Mouse (Mus musculus) forebrain, embryonic 12.5 days (tissue): Measurements from ENCODE around the gene Gm6096. TPM values are rescaled to one million over a fixed set of nuclear protein-coding genes. Genes with fewer than 3 reads are reported as not detected.

ENCODE experiments used
- ATAC-seq: fragments of 200-750 bp; cut with Nextera tagmentation; 2 replicates; pipeline ENCODE4 v1.8.0; 2017; ENCODE audit warnings: moderate TSS enrichment; ENCODE audit not compliant: low FRiP score
- H3K27ac ChIP-seq: fragments of 300-500 bp; sonication (generic); 2 replicates; pipeline ENCODE4 v1.5.1; 2016; ENCODE audit warnings: mild to moderate bottlenecking
- H3K27me3 ChIP-seq: fragments of 300-500 bp; sonication (generic); 2 replicates; pipeline ENCODE4 v1.6.1; 2016; ENCODE audit warnings: mild to moderate bottlenecking
- H3K36me3 ChIP-seq: fragments of 300-500 bp; sonication (generic); replicated peaks from 2 replicates; pipeline ENCODE4 v1.6.1; 2016; ENCODE audit warnings: mild to moderate bottlenecking
- H3K4me1 ChIP-seq: fragments of 300-500 bp; sonication (generic); 2 replicates; pipeline ENCODE4 v1.6.1; 2016
- H3K4me2 ChIP-seq: fragments of 300-500 bp; sonication (generic); 2 replicates; pipeline ENCODE4 v1.6.1; 2016; ENCODE audit warnings: mild to moderate bottlenecking, moderate library complexity
- H3K4me3 ChIP-seq: fragments of 300-500 bp; sonication (generic); replicated peaks from 2 replicates; pipeline ENCODE4 v1.5.1; 2016; ENCODE audit warnings: mild to moderate bottlenecking
- H3K9ac ChIP-seq: fragments of 300-500 bp; sonication (generic); 2 replicates; pipeline ENCODE4 v1.6.1; 2016; ENCODE audit warnings: mild to moderate bottlenecking
- H3K9me3 ChIP-seq: fragments of 300-500 bp; sonication (generic); 2 replicates; pipeline ENCODE4 v1.6.1; 2016
- WGBS: fragments of 180-500 bp; shearing (Covaris S2); methylation state at CpG from one replicate; pipeline ENCODE4 v1.1.7; 2016; 5-methylcytosine and 5-hydroxymethylcytosine counted together
- polyA plus RNA-seq: library from polyadenylated mRNA; unstranded; fragments of >200 nt; fragmentation: Nextera tagmentation; extraction: Ambion mirVana; gene quantifications from 2 replicates; pipeline ENCODE4 v1.2.1, GENCODE M21; 2016

Gene Gm6096
- polyA plus RNA-seq, 1 experiment from 2014 or later, result not detected

GRCm38 (mm10) chr7:34246870-34247499 lies 3.9 kb upstream of the Gm6096 start:
- no peak for ATAC-seq
- 87% methylated on average over 3 of the region's 3 CpGs for WGBS
- Histone ChIP-seq H3K27me3 (no peaks in the 10 kb centered on the region), H3K4me1 (no peaks in the 10 kb centered on the region), H3K4me3 (no peak overlapping the region), H3K4me2 (no peak overlapping the region), H3K27ac (no peak overlapping the region), H3K9ac (no peak overlapping the region), H3K9me3 (no peaks in the 10 kb centered on the region), H3K36me3 (peaks cover 50% of the 10 kb centered on the region)

GRCm38 (mm10) chr7:34252030-34252429 lies 1.2 kb downstream of the Gm6096 start:
- Histone ChIP-seq H3K4me2 (no peak overlapping the region), H3K9me3 (no peaks in the 10 kb centered on the region), H3K4me3 (no peak overlapping the region), H3K36me3 (peaks cover 28% of the 10 kb centered on the region), H3K27me3 (no peaks in the 10 kb centered on the region), H3K9ac (no peak overlapping the region), H3K4me1 (no peaks in the 10 kb centered on the region), H3K27ac (no peak overlapping the region)
- no peak for ATAC-seq
- 83% methylated on average over 2 of the region's 2 CpGs for WGBS

GRCm38 (mm10) chr7:34255137-34255536 lies 4.3 kb downstream of the Gm6096 start:
- ATAC-seq, result no peak
- 77% methylated on average over 3 of the region's 3 CpGs for WGBS
- Histone ChIP-seq H3K9ac (no peak overlapping the region), H3K4me3 (no peak overlapping the region), H3K36me3 (peaks cover 28% of the 10 kb centered on the region), H3K9me3 (no peaks in the 10 kb centered on the region), H3K27me3 (no peaks in the 10 kb centered on the region), H3K4me1 (no peaks in the 10 kb centered on the region), H3K27ac (no peak overlapping the region), H3K4me2 (no peak overlapping the region)

GRCm38 (mm10) chr7:34255916-34256315 lies 5.1 kb downstream of the Gm6096 start:
- peaks cover 26% of the 10 kb centered on the region for H3K36me3 ChIP-seq
- ATAC-seq, result no peak
- no peaks in the 10 kb centered on the region for H3K9me3 ChIP-seq
- H3K4me2 ChIP-seq, result no peak overlapping the region
- no peaks in the 10 kb centered on the region for H3K27me3 ChIP-seq
- 92% methylated on average over 1 of the region's 1 CpGs for WGBS
- H3K4me1 ChIP-seq, result no peaks in the 10 kb centered on the region
- no peak overlapping the region for H3K4me3 ChIP-seq
- H3K27ac ChIP-seq, result no peak overlapping the region
- H3K9ac ChIP-seq, result no peak overlapping the region

- ATAC-seq, result no peak
- 91% methylated on average over 9 of the region's 9 CpGs for WGBS
- Histone ChIP-seq H3K9ac (no peak overlapping the region), H3K4me3 (no peak overlapping the region), H3K9me3 (no peaks in the 10 kb centered on the region), H3K4me2 (no peak overlapping the region), H3K4me1 (no peaks in the 10 kb centered on the region), H3K27me3 (no peaks in the 10 kb centered on the region), H3K27ac (no peak overlapping the region), H3K36me3 (peaks cover 30% of the 10 kb centered on the region)
Observed at GRCm38 (mm10) chr7:34257279-34257678, 6.4 kb downstream of the Gm6096 start.

GRCm38 (mm10) chr7:34258407-34258806 lies 7.6 kb downstream of the Gm6096 start:
- no peak overlapping the region for H3K9ac ChIP-seq
- peaks cover 30% of the 10 kb centered on the region for H3K36me3 ChIP-seq
- H3K4me3 ChIP-seq, result no peak overlapping the region
- no peaks in the 10 kb centered on the region for H3K27me3 ChIP-seq
- no peaks in the 10 kb centered on the region for H3K9me3 ChIP-seq
- H3K4me1 ChIP-seq, result no peaks in the 10 kb centered on the region
- H3K27ac ChIP-seq, result no peak overlapping the region
- H3K4me2 ChIP-seq, result no peak overlapping the region
- ATAC-seq, result no peak
- WGBS, result 93% methylated on average over 1 of the region's 1 CpGs

- Histone ChIP-seq H3K4me3 (no peak overlapping the region), H3K4me2 (no peak overlapping the region), H3K27me3 (no peaks in the 10 kb centered on the region), H3K9me3 (no peaks in the 10 kb centered on the region), H3K9ac (no peak overlapping the region), H3K36me3 (peaks cover 6% of the 10 kb centered on the region; the same call in 1 of the 2 replicates), H3K27ac (no peak overlapping the region), H3K4me1 (peaks cover under 1% of the 10 kb centered on the region; the same call in 1 of the 2 replicates)
- WGBS, result 88% methylated on average over 5 of the region's 5 CpGs
- no peak for ATAC-seq
Observed at GRCm38 (mm10) chr7:34263437-34263836, 12.6 kb downstream of the Gm6096 start.

- H3K27ac ChIP-seq, result no peak overlapping the region
- no peaks in the 10 kb centered on the region for H3K27me3 ChIP-seq
- H3K9ac ChIP-seq, result no peak overlapping the region
- ATAC-seq, result no peak
- peaks cover 4% of the 10 kb centered on the region; the same call in 1 of the 2 replicates for H3K36me3 ChIP-seq
- H3K9me3 ChIP-seq, result no peaks in the 10 kb centered on the region
- H3K4me1 ChIP-seq, result peaks cover 4% of the 10 kb centered on the region; the same call in 1 of the 2 replicates
- H3K4me2 ChIP-seq, result no peak overlapping the region
- 68% methylated on average over 5 of the region's 5 CpGs for WGBS
- H3K4me3 ChIP-seq, result no peak overlapping the region
Observed at GRCm38 (mm10) chr7:34265876-34266346, 15.1 kb downstream of the Gm6096 start.

GRCm38 (mm10) chr7:34266421-34266820 lies 15.6 kb downstream of the Gm6096 start:
- Histone ChIP-seq H3K9me3 (no peaks in the 10 kb centered on the region), H3K4me2 (no peak overlapping the region), H3K27ac (no peak overlapping the region), H3K36me3 (peaks cover 3% of the 10 kb centered on the region; the same call in 1 of the 2 replicates), H3K9ac (no peak overlapping the region), H3K4me1 (peaks cover 4% of the 10 kb centered on the region; the same call in 1 of the 2 replicates), H3K4me3 (no peak overlapping the region), H3K27me3 (no peaks in the 10 kb centered on the region)
- no peak for ATAC-seq

GRCm38 (mm10) chr7:34268463-34268862 lies 17.6 kb downstream of the Gm6096 start:
- Histone ChIP-seq H3K9ac (no peak overlapping the region), H3K27me3 (no peaks in the 10 kb centered on the region), H3K4me1 (peaks cover 4% of the 10 kb centered on the region; the same call in 1 of the 2 replicates), H3K27ac (no peak overlapping the region), H3K36me3 (no peaks in the 10 kb centered on the region), H3K9me3 (no peaks in the 10 kb centered on the region), H3K4me3 (no peak overlapping the region), H3K4me2 (no peak overlapping the region)
- 64% methylated on average over 1 of the region's 1 CpGs for WGBS
- no peak for ATAC-seq

- WGBS, result 69% methylated on average over 4 of the region's 4 CpGs
- Histone ChIP-seq H3K9me3 (no peaks in the 10 kb centered on the region), H3K4me1 (peaks cover 4% of the 10 kb centered on the region; the same call in 1 of the 2 replicates), H3K27me3 (no peaks in the 10 kb centered on the region), H3K4me3 (no peak overlapping the region), H3K27ac (no peak overlapping the region), H3K36me3 (no peaks in the 10 kb centered on the region), H3K4me2 (no peak overlapping the region), H3K9ac (no peak overlapping the region)
- ATAC-seq, result no peak
Observed at GRCm38 (mm10) chr7:34272465-34272864, 21.6 kb downstream of the Gm6096 start.

- Histone ChIP-seq H3K4me2 (no peak overlapping the region), H3K4me3 (no peak overlapping the region), H3K4me1 (no peaks in the 10 kb centered on the region), H3K9ac (no peak overlapping the region), H3K27ac (no peak overlapping the region), H3K9me3 (no peaks in the 10 kb centered on the region), H3K27me3 (no peaks in the 10 kb centered on the region), H3K36me3 (no peaks in the 10 kb centered on the region)
- no peak for ATAC-seq
- WGBS, result 79% methylated on average over 3 of the region's 3 CpGs
Observed at GRCm38 (mm10) chr7:34276066-34276465, 25.2 kb downstream of the Gm6096 start.

GRCm38 (mm10) chr7:34277656-34278055 lies 26.8 kb downstream of the Gm6096 start:
- Histone ChIP-seq H3K4me1 (no peaks in the 10 kb centered on the region), H3K36me3 (peaks cover under 1% of the 10 kb centered on the region; the same call in 1 of the 2 replicates), H3K27me3 (no peaks in the 10 kb centered on the region), H3K4me2 (no peak overlapping the region), H3K4me3 (no peak overlapping the region), H3K9me3 (no peaks in the 10 kb centered on the region), H3K9ac (no peak overlapping the region), H3K27ac (no peak overlapping the region)
- whole genome bisulfite sequencing, result 90% methylated on average over 2 of the region's 2 CpGs
- no peak for ATAC-seq
